Mouse (Mus musculus): ENCODE results near the gene Gdpd4.

The Gdpd4 gene

GRCm38 (mm10) chr7:98084541-98085293, 165.0 kb downstream of the Gdpd4 start:
- no peak for DNase-seq (ENCODE audit: low spot score in 2 of 2)

- no peak for DNase-seq (ENCODE audit: low spot score in 2 of 2)
These were observed 165.6 kb downstream of the Gdpd4 start for GRCm38 (mm10) chr7:98085314-98085713.

GRCm38 (mm10) chr7:98086346-98086745, 166.6 kb downstream of the Gdpd4 start:
- no peak for DNase-seq (ENCODE audit: low spot score in 2 of 2)

GRCm38 (mm10) chr7:98095852-98096251, 176.1 kb downstream of the Gdpd4 start:
- DNase-seq (ENCODE audit: low spot score in 2 of 2): no peak

- DNase-seq (ENCODE audit: low spot score in 2 of 2): no peak
These were observed 177.8 kb downstream of the Gdpd4 start for GRCm38 (mm10) chr7:98097557-98097956.
